Mouse (Mus musculus) testis, postnatal 14 days (tissue): ENCODE measurements around the gene Nsmce4a.

Experiments
- DNase-seq: peaks from one replicate; pipeline ENCODE4 v3.0.0; 2021; ENCODE audit warnings: low spot score

Nsmce4a gene

DNA sequence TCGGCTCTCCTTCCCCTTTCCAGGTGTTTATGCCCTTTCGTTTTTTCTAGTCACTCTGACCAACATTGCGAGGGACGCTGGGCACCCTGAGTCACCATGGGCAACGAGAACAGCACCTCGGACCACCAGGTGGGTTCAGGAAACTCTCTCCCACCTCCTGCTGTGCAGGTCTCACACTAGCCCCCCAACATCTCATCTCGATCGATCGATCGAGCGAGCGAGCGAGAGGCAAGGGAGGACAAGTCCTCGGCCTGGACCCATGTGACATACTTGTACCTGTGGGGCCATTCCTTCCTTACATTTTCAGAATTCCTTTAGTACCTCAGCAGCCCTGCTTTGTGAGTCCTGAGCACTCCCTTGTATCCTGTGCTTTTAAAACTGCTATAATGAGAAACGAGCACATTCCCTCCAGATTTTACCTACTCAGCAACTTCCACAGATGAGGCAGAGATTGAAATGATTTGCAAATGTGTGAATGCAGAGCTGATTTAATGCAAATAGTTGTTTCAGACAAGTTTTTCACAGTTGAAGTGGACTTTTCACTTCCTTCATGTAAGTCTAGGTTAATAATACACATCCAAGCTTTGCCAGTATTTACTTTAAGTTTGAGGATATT, 4.6 kb upstream of the Nsmce4a start, which contains the start of gene Tacc2:
Tacc2 (plus strand) TSS at position 51 of the 616 bp plus-strand sequence.
- DNase-seq = no peak

DNA sequence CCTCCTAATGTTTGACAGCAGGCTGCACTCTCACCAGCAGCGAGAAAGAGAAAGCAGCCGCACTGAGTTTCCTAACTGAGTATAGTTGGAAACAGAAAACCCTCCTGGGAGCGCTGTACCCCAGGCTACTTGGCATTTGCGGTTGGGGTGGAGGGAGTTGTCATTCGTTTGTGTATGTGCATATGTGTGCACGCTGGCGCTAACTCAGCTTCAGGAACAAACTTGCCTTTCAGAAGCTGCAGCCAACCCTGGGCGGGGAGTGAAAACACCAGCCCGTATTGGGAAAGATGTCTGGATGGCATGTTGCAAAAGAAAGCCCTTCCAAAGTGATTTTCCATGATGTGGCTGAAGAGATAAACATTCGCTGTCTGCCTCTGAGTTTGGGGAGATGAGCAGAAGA, 4.1 kb upstream of the Nsmce4a start:
- DNase-seq = no peak

DNA sequence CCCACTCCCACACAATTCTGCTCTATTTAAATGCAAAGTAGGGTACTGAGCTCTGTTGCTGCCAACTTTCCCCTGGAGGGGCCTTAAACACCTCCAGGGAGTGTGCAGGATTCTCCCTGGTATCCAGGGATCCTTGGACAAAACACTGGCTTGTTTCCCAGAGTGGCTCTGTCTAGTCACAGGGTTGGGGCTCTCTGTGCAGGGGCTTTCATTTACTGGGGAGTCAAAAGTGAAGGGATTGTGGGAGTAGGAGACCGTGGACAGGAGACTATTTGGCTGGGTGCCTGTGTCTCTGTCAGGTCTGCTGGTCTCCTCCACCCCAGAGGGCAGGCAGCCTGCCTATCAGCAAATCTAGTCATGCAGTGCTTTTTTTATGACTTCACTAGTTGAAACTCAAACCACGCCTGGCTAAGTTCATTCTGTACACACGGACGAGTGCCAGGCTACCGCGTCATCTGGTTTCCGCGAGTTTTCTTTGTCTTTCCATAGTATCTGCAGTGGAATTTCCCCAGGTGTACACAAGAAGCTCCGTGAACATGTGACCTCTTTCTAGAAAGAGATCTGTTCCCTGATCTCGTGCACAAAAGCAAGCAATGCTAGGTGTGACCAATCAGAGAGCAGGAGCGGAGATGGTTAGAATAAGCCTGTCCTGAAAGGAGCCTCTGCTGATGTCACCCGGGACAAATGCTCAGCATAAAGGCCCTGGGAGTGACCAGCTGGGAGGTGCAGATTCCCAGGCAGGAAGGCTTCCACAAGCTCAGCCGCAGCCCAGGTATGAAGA, 1.5 kb upstream of the Nsmce4a start:
- peak; percentile 50 for DNase-seq

DNA sequence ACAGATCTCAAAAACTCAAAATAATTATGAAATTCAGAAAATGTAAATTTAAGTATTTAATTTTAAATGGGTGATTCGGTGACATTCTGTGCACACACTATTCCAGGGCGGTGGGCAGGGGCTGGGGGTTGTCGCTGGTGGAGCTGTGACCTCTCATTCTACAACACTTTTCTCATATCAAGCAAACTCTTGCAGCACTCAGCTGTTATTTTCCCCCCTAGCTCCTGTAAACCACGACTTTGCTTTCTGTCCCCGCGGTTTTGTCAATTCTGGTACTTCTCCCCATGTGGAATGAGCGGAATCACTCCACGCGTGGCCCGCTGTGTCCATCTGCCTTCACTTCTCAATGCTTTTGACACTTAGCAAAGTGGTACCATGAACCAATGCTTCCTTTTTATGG, 828 bp upstream of the Nsmce4a start:
- DNase-seq = no peak

DNA sequence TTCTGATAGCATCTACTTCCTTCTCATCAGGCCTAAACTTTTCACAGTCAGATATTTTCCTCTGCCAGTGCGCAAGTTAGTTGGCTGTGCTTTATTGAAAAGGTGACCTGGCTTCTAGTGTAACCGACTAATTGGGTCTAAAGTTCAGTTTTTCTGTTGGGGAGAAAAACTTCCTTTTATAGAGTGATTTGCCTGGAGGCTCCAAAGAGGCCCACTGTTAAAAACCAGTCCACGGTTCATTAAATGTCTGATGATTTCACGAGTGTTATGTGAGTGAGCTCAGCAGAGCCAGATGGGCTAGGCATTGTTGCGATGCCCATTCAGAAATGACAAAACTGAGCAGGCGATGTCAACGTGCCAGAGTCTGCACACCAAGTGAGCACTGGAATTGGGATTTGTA, 2.4 kb downstream of the Nsmce4a start:
- no peak for DNase-seq

DNA sequence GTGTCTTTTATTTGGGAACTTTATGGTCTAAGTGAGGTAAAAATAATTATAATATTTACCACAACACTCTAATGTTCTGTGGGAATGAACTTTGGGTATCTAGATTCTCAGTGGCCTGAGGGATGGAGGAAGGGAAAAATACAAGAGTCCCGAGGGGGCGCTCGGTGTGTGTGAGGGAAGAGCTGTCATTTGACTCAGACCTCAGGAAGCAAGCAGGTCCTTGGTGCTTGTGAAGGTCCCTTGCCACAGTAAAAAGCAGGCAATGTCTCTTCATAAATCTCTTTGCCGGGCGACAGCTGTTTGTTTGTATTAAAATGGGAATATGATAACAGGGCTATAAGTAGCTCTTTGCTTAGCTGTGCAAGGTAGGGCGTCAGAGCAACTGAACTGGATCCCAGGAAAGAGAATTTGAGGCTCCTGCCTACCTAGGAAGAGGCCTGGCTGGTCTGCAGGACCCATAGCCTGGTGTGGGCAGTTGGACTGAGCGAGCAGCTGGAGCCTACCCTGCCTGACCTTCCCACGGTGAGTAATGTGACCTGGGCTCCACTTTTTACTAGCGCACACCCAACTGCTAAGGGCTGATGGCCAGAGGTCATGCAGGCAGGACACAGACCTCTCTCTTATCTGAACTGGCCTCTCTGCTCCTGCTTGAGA, 4.0 kb downstream of the Nsmce4a start:
- no peak for DNase-seq

DNA sequence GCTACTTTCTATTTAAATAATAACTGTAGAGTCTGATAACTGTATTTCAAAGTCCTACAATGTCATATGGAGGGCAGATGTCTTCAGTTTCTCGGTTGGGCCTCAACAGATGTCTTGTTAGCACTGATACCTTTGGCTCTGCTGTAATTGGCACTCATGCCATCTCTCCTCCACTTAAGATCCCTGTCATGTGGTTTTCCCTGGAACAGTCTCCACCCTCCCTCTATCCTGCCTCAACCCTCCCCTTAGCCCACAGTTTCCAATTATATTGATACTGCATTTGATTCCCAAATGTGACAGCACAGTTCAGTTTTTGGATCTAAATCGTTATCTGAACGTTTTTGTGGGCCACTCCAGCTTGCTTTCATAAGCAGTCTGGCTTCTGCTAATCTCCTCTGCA, 8.3 kb downstream of the Nsmce4a start:
- no peak for DNase-seq

DNA sequence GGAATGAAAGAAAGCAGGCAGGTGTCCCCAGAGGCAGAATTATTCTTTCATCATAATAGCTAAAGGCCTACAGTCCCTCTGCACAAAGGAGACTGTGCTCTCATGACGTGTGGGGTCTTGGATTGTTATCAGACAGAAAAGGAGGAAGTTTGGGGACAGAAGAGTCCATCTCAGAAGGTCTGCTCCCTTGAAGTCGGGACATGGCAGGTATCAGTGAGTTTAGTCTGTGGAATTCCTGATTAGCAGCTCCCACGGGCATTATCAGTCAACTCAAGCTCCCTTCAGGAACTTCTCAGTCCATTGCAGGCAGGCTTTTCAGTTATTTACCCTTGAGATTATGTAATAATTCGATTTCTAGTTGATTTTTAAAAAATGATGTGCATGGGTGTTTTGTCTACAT, 9.0 kb downstream of the Nsmce4a start:
- no peak for DNase-seq

DNA sequence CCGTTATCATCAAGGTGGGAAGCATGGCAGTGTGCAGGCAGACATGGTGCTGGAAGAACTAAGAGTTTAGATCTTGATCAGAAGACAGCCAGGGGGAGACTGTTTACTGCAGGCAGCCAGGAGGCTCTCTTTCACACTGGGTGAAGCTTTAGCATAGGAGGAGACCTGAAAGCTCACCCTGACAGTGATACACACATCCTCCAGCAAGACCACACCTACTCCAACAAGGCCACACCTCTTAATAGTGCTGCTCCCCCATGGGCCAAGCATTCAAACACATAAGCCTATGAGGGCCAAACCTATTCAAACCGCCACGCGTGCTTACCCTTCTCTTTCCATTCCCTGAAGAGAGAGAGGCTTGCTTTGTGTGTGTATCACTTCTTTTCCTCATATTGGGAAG, 9.6 kb downstream of the Nsmce4a start:
- no peak for DNase-seq

DNA sequence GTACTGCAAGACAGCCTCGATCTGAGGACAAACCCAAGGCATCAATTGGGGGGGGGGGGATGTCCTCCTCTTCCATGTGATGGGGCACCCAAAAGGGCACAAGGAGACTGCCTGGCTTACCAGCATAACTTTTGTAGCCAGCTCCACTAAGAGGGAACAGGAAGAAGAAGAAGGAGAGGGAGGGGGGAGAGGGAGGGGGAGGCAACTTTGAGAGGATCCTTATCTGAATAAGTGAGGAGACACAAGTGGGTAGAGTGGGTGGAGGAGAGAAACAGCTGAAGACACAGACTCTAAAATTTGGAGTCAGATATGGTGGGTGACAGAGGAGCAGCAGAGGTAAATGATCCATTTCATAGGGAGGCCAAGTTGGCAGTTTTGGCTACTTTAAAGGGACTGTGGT, 12.0 kb downstream of the Nsmce4a start:
- no peak for DNase-seq

DNA sequence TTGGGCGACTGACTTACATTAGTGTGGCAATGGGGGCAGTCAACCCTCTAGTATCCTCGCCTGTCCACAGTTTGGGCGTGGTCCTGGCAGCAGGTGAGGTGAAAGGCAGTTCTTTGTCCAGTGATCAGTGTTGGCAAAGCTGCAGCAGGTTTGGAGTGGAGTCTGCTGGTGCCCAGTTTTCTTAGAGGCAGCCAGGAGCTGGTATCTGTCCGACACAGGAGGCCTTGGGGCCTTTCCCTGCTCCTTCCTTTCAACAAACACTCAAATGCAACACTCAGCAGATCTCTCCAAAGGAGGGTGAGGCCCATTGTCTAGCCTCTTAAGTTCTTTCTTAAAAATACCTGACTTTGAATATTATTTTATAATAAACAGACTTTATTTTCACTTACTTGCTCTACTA, 14.3 kb downstream of the Nsmce4a start:
- no peak for DNase-seq

DNA sequence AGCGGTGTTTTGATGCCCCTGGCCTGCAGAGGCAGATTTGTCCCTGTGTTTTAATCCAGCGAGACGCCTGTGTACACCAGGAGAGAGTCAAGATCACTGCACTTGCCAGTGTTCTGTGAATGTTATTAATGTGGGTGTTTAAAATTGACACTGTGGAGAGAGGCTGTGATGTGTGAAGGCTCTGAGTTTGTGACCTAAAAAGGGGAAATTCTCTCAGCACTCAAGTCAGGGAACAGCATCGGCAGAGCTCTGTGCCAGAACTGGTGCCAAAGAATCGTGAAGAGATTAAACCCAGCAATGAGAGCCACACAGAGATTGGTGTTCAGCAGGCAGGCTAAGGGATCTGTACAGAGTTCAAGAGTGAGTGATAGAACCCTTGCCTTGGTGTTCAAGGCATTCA, 17.3 kb downstream of the Nsmce4a start:
- no peak for DNase-seq

DNA sequence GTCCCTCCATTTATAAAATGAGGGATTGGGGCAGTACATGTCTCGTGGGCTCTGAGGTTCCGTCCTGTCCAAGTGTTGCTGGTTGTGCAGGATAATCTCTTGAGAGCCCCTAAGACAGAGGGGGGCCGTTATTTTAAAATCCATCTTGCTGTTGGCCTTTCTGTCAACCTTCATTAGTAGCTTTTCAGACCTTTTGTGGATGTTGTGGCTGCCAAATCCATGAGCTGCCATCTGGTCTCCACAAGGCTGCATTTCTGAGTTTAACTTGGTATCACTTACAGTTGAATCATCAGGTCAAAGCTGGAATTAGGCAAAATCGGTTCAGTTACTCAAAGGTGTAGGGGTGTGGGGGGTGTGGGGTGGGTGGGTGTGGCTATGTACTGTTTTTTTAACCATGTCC, 19.6 kb downstream of the Nsmce4a start:
- no peak for DNase-seq

DNA sequence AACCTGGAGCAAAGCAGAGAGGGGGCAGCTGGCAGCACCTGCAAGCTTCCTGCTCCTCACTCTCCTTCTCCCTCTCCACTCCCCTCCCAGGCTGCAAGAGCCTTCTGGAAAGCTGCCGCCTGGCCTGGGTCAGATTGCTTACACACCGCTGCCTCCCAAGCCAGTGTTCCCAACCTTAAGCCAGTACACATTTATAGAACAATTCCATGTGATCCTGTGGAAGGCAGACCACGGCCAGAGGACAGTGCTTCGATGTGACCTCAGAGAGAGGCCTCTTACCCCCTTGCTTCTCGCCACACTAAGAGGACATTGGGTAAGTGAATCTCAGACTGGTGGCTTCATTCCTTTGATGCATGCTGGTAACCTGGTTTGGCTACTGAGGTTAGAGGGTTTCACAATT, 20.1 kb downstream of the Nsmce4a start:
- DNase-seq = no peak

DNA sequence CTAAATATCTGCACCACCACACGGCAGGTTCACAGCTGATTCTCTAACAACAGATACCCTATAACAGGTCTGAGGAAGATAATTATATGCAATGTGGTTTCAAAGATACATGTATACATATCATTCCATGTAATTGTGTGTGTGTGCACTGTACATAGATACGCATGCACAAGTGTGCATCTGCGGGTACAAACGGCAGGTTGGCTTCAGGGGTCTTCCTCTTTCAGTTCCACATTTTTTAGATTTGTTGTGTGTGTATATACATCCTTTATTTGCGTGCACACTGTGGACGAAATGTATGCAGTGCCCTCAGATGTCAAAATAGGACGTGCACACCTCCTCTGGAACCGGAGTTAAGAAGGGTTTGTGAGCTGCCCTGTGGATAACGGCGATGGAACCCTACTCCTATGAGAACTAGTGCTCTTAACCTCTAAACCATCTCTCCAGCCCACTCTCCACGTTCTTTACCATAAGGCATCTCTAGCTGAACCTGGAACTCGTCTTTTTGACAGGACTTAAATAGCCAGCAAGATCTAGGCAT, 25.2 kb downstream of the Nsmce4a start:
- DNase-seq = no peak

DNA sequence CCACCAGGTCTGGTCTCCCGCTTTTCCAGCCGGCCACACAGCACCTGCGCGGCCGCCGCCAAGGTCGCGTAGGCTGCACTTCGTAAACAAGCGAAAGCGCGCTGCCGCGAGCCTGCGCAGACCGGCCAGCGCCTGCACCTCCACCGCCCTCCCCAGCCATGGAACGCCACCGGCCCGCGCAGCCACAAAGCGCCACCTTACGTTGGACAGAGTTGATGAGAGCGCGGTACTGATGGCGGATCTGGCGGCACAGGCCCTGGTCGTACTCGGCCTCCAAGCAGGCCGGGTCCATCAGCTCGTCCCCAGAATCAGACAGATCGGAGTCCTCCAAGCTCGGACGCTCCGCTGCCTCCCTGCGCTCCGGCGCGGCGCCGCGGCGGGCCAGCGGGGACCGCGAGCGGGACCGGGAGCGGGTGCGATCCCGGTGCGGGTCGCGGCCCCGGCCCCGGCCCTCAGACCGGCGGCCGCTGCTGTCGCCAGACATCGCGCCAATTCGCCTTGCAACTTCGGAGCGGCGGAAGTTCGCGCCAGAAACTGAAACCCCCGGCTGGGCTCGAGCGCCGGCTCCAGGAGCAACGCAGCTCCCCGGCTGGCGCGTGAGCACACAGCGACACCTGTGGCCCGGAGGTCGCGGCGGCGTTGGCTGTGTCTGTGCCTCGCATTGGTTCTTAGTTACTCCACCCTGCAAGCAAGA, 26.0 kb downstream of the Nsmce4a start:
- peak; percentile 89 for DNase-seq

DNA sequence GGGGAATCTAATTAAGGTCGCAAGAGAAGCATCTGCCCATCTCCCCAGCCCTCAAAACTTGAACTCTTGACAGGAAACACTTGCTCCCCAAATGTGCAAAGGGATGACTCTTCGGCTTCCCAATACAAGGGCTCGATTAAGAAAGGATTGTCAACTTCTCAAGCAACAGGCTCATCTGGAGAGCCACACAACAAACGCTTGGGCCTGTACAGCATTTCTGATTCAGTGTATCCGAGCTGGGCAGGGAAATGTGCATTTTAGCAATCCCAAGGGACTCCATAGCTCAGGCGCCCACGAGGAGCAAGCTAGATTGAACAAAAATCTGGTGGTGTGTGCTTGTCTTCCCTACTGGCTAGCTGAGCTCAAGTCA, 26.5 kb downstream of the Nsmce4a start:
- no peak for DNase-seq

DNA sequence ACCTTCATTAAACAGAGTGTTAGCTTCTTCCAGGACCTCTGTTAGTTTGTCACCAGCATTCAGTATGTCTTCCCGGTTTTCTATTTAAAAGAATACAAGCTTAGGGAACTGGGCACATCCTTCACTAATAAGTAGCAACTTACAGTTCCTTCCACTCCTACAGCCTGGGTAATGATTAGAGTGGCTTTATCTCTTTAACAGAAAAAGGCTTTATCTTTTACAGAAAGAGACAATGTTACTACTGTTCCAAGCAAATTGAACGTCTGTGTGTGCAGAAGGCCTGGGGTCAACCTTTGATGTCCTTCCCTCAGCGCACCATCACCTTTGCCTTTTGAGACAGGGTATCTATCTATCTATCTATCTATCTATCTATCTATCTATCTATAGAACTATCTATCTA, 27.0 kb downstream of the Nsmce4a start:
- peak; percentile 31 for DNase-seq

DNA sequence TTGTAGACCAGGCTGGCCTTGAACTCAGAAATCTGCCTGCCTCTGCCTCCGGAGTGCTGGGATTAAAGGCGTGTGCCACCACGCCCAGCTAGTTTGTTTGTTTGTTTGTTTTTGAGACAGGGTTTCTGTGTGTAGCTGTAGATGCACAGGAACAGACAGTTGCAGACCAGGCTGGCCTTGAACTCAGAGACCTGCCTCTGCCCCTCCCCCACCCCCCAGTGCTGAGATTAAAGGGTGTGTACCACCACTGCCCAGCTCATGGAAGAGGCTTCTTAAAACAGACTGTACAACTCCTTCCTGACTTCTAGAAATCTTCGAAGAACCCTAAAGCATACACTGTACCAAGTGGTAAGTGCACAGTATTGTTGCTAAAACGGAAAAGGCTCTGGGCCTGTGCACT, 27.5 kb downstream of the Nsmce4a start:
- DNase-seq = no peak

DNA sequence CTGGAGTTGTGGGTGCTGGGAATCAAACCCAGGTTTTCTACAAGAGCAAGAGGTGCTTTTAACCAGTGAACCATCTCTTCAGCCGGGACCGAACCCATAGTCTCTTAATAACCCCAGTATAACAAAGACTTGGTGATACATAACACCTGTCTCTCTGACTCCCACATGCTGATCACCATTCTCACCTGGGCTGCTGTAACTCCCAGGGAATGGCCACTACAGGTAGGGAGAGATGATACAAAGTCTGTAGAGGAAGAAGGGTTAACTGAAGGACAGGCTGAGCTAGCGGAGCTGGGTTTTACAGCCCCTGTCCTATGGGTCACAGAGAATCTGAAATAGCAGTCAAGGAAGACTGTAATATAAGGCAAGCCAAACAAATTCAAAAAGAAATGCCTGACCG, 29.7 kb downstream of the Nsmce4a start:
- no peak for DNase-seq

DNA sequence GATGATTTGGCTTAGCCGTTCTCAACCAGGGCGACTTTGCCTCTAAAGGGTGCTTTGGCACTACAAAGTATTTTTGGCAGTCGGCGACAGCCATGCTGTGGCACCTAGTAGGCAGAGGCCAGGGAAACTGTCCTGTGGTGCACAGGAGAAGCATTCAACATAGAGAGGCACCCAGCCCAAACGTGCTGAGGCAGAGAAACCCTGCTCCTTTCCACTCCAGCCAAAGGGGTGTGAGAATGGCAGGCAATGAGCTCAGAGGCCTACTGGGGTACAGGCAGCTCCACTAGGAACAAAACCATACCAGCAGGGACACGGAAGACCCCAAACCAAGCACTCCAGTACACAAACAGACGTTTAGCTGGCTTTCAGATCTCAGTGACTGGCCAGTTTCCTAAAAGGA, 32.7 kb downstream of the Nsmce4a start:
- no peak for DNase-seq

DNA sequence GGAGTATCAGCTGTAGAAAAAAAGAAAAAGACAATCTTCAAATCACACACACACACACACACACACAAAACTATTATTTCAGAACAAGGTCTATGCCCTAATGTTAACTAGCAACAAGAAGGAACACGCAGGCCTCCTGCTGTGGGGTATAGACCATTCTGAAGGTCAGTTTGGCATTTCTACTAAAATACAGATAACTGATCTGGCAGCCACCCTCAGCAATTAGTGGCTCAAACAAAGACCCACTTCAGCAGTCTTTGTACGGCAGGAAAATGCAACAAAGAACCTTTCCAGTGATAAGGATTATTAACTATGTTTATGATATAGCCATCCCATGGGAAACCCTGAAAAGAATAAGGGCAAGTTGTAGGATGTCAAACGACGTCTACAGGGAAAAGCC, 35.9 kb downstream of the Nsmce4a start:
- peak; percentile 73 for DNase-seq

DNA sequence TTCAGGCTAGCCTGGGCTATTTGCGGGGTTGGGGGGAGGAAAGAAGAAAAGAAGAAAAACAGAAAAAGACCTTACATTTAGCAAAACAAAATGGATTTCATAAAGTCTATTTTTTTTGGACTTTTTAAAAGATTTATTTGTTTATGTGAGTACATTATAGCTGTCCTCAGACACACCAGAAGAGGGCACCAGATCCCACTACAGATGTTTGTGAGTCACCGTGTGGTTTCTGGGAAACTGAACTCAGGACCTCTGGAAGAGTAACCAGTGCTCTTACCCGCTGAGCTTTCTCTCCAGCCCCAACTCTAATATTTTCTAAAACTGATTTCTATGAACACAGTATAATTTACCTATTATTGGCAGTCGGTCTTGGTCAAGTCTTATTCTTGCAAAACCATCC, 37.7 kb downstream of the Nsmce4a start:
- no peak for DNase-seq
